24 mouse cellular contexts compared by ENCODE assay signal in genomic region chr2:52963439-52963838, GRCm38 (mm10).
DNase-seq lines count a peak whose midpoint lies in the region; ATAC-seq and TF ChIP-seq lines count a peak whose summit lies in the region.
"Had no signal": no experiment of that assay in that cellular context is flagged by ENCODE, and none has a peak within 500 bp of the region (broad histone marks: within the 10 kb centered on the region; RNA-seq: fewer than 3 reads in every experiment).

No protein-coding gene starts in this region.

- no peak for ATAC-seq in neural tube, embryonic 13.5 days (ENCODE audit: low read depth)
- ATAC-seq in neural tube, embryonic 15.5 days (ENCODE audit: low FRiP score): no peak
- no peak for ATAC-seq in limb, embryonic 14.5 days (ENCODE audit: low FRiP score, low read depth)
- ATAC-seq in liver, postnatal 0 days: no peak
- ATAC-seq: forebrain, embryonic 16.5 days; inflammation-experienced regulatory T-cells, adult 6 months; midbrain, embryonic 16.5 days had no signal

- intact Hi-C loops in gastrocnemius, adult 2 months (cut with DNase I): no loop called here

- H3K27me3 ChIP-seq in neural tube, embryonic 13.5 days: no peaks in the 10 kb centered on the region
- no peaks in the 10 kb centered on the region for H3K27me3 ChIP-seq in neural tube, embryonic 15.5 days (replicated peaks)
- no peaks in the 10 kb centered on the region for H3K27me3 ChIP-seq in limb, embryonic 14.5 days (ENCODE audit: control insufficient read depth, insufficient read depth, low read length)
- H3K27me3 ChIP-seq in liver, postnatal 0 days (ENCODE audit: insufficient read depth, low read length): no peaks in the 10 kb centered on the region
- H3K27me3 ChIP-seq: CH12.LX; heart, embryonic 15.5 days; liver, embryonic 13.5 days had no signal

- TF ChIP-seq CTCF in gastrocnemius, adult 2 months (IDR thresholded peaks at IDR 0.05): no peak
- no peak for TF ChIP-seq CTCF in liver, postnatal 0 days (IDR thresholded peaks at IDR 0.05; ENCODE audit: low read depth)

- no peak overlapping the region for H3K4me2 ChIP-seq in neural tube, embryonic 13.5 days
- H3K4me2 ChIP-seq in neural tube, embryonic 15.5 days: no peak overlapping the region
- H3K4me2 ChIP-seq in limb, embryonic 14.5 days (replicated peaks; ENCODE audit: low read depth, low read length, severe bottlenecking): no peak overlapping the region
- no peak overlapping the region for H3K4me2 ChIP-seq in liver, postnatal 0 days (ENCODE audit: low read depth, low read length)
- H3K4me2 ChIP-seq: heart, embryonic 15.5 days; hindbrain, embryonic 14.5 days; liver, embryonic 13.5 days; lung, embryonic 14.5 days had no signal

- no peak overlapping the region for H3K4me3 ChIP-seq in gastrocnemius, adult 2 months
- H3K4me3 ChIP-seq in neural tube, embryonic 13.5 days: no peak overlapping the region
- H3K4me3 ChIP-seq in neural tube, embryonic 15.5 days (replicated peaks): no peak overlapping the region
- H3K4me3 ChIP-seq in limb, embryonic 14.5 days (replicated peaks; ENCODE audit: low read length): no peak overlapping the region
- no peak overlapping the region for H3K4me3 ChIP-seq in liver, postnatal 0 days (ENCODE audit: low read depth, low read length)
- H3K4me3 ChIP-seq: heart, embryonic 15.5 days; liver, embryonic 13.5 days had no signal

- H3K36me3 ChIP-seq in neural tube, embryonic 13.5 days: no peaks in the 10 kb centered on the region
- H3K36me3 ChIP-seq in neural tube, embryonic 15.5 days: no peaks in the 10 kb centered on the region
- H3K36me3 ChIP-seq in limb, embryonic 14.5 days (ENCODE audit: control insufficient read depth, insufficient read depth, low read length): no peaks in the 10 kb centered on the region
- no peaks in the 10 kb centered on the region for H3K36me3 ChIP-seq in liver, postnatal 0 days (replicated peaks; ENCODE audit: insufficient read depth, low read length)
- H3K36me3 ChIP-seq: heart, embryonic 15.5 days; liver, embryonic 13.5 days had no signal

- no peak overlapping the region for H3K9ac ChIP-seq in neural tube, embryonic 13.5 days
- no peak overlapping the region for H3K9ac ChIP-seq in neural tube, embryonic 15.5 days (replicated peaks)
- H3K9ac ChIP-seq in limb, embryonic 14.5 days (ENCODE audit: low read depth, low read length, severe bottlenecking): no peak overlapping the region
- H3K9ac ChIP-seq in liver, postnatal 0 days (replicated peaks): no peak overlapping the region
- H3K9ac ChIP-seq: heart, embryonic 15.5 days; hindbrain, embryonic 14.5 days; liver, embryonic 13.5 days; lung, embryonic 14.5 days had no signal

- no peak for TF ChIP-seq POLR2A in limb, embryonic 14.5 days (IDR thresholded peaks at IDR 0.05; ENCODE audit: borderline replicate concordance, extremely low read depth, insufficient read depth, insufficient read length)

- WGBS in neural tube, embryonic 13.5 days: 84% methylated on average over 1 of the region's 1 CpGs
- 86% methylated on average over 1 of the region's 1 CpGs for WGBS in neural tube, embryonic 15.5 days
- 47% methylated on average over 1 of the region's 1 CpGs for WGBS in limb, embryonic 14.5 days
- 71% methylated on average over 1 of the region's 1 CpGs for WGBS in liver, postnatal 0 days (ENCODE audit: insufficient replicate concordance)

- peaks cover 74% of the 10 kb centered on the region for H3K4me1 ChIP-seq in neural tube, embryonic 13.5 days (replicated peaks)
- peaks cover 68% of the 10 kb centered on the region for H3K4me1 ChIP-seq in neural tube, embryonic 15.5 days
- peaks cover 74% of the 10 kb centered on the region for H3K4me1 ChIP-seq in limb, embryonic 14.5 days (ENCODE audit: control insufficient read depth, insufficient read depth, low read length)
- peaks cover 13% of the 10 kb centered on the region for H3K4me1 ChIP-seq in liver, postnatal 0 days (ENCODE audit: insufficient read depth)

- H3K27ac ChIP-seq in gastrocnemius, adult 2 months: 0 out of 2 replicates have a peak overlapping the region, but pooled peaks have one; percentile 3
- H3K27ac ChIP-seq in neural tube, embryonic 13.5 days (replicated peaks): 0 out of 2 replicates have a peak overlapping the region, but pooled peaks have one; percentile 46
- no peak overlapping the region for H3K27ac ChIP-seq in neural tube, embryonic 15.5 days (replicated peaks)
- 0 out of 2 replicates have a peak overlapping the region, but pooled peaks have one; percentile 16 for H3K27ac ChIP-seq in limb, embryonic 14.5 days (replicated peaks; ENCODE audit: low read depth, low read length)
- no peak overlapping the region for H3K27ac ChIP-seq in liver, postnatal 0 days (ENCODE audit: low read depth)
- H3K27ac ChIP-seq: heart, embryonic 15.5 days; hindbrain, embryonic 14.5 days; liver, embryonic 13.5 days had no signal

- DNase-seq in gastrocnemius, adult 2 months: no peak
- no peak for DNase-seq in gastrocnemius, adult 8-10 months (ENCODE audit: low spot score in 2 of 2)
- DNase-seq in limb, embryonic 14.5 days (ENCODE audit: low spot score): no peak
- no peak for DNase-seq in cerebellum, postnatal 36 days
- no peak for DNase-seq in liver, postnatal 0 days
- DNase-seq: adrenal gland, adult 2 months; cerebellum, adult 11-12 months; cerebellum, postnatal 14 days; embryo, embryonic 11 days; heart, postnatal 36 days; kidney, adult 2 months; kidney, postnatal 14 days; layer of hippocampus, postnatal 36 days; liver, embryonic 13.5 days; lung, embryonic 14.5 days; lung, postnatal 36 days had no signal

- no peak for TF ChIP-seq EP300 in liver, postnatal 0 days (IDR thresholded peaks at IDR 0.05; ENCODE audit: low read depth)

- H3K9me3 ChIP-seq in neural tube, embryonic 13.5 days: no peaks in the 10 kb centered on the region
- no peaks in the 10 kb centered on the region for H3K9me3 ChIP-seq in neural tube, embryonic 15.5 days (replicated peaks)
- H3K9me3 ChIP-seq in limb, embryonic 14.5 days (ENCODE audit: control insufficient read depth, low read length): no peaks in the 10 kb centered on the region
- no peaks in the 10 kb centered on the region for H3K9me3 ChIP-seq in liver, postnatal 0 days (ENCODE audit: low read length)
- H3K9me3 ChIP-seq: heart, embryonic 15.5 days; liver, embryonic 13.5 days had no signal

Comparison
In these comparisons a context has a peak if more than half of its experiments do, and no peak if none do; other contexts are left out.
1. H3K27ac ChIP-seq: peak in gastrocnemius, adult 2 months (single experiment), neural tube, embryonic 13.5 days (single experiment) and limb, embryonic 14.5 days (single experiment); none in neural tube, embryonic 15.5 days (single experiment) and liver, postnatal 0 days (single experiment).